Mouse (Mus musculus): Measurements from ENCODE around the gene Nsun5. TPM values are rescaled to one million over a fixed set of nuclear protein-coding genes. Genes with fewer than 3 reads are reported as not detected.

The Nsun5 gene
- polyA plus RNA-seq, 1 experiment from 2014 or later, result 28.8 TPM

- ATAC-seq (replicated peaks; ENCODE audit: low FRiP score, low TSS enrichment, low read depth), result no peak
- Histone ChIP-seq H3K27me3 (replicated peaks; ENCODE audit: control insufficient read depth, insufficient read depth, low read length) (no peaks in the 10 kb centered on the region), H3K9me3 (ENCODE audit: control insufficient read depth, low read length) (peaks cover 3% of the 10 kb centered on the region; the same call in 1 of the 2 replicates), H3K9ac (ENCODE audit: low read length) (no peak overlapping the region), H3K27ac (ENCODE audit: low read depth) (no peak overlapping the region), H3K36me3 (ENCODE audit: control insufficient read depth, insufficient read depth, low read length) (no peaks in the 10 kb centered on the region), H3K4me1 (replicated peaks; ENCODE audit: control insufficient read depth, insufficient read depth, low read length) (no peaks in the 10 kb centered on the region), H3K4me3 (ENCODE audit: low read depth, low read length) (no peak overlapping the region), H3K4me2 (ENCODE audit: low read length) (no peak overlapping the region)
- no peak for DNase-seq (ENCODE audit: low spot score)
- WGBS, result 18% methylated on average over 1 of the region's 1 CpGs
Observed at GRCm38 (mm10) chr5:135346430-135346829, 23.3 kb upstream of the Nsun5 start.

- Histone ChIP-seq H3K9ac (ENCODE audit: low read length) (no peak overlapping the region), H3K9me3 (ENCODE audit: control insufficient read depth, low read length) (peaks cover 3% of the 10 kb centered on the region; the same call in 1 of the 2 replicates), H3K27ac (ENCODE audit: low read depth) (no peak overlapping the region), H3K36me3 (ENCODE audit: control insufficient read depth, insufficient read depth, low read length) (no peaks in the 10 kb centered on the region), H3K4me2 (ENCODE audit: low read length) (no peak overlapping the region), H3K4me1 (replicated peaks; ENCODE audit: control insufficient read depth, insufficient read depth, low read length) (no peaks in the 10 kb centered on the region), H3K27me3 (replicated peaks; ENCODE audit: control insufficient read depth, insufficient read depth, low read length) (no peaks in the 10 kb centered on the region), H3K4me3 (ENCODE audit: low read depth, low read length) (no peak overlapping the region)
- DNase-seq (ENCODE audit: low spot score), result no peak
- WGBS, result 69% methylated on average over 4 of the region's 4 CpGs
- ATAC-seq (replicated peaks; ENCODE audit: low FRiP score, low TSS enrichment, low read depth), result no peak
Observed at GRCm38 (mm10) chr5:135347511-135348011, 22.2 kb upstream of the Nsun5 start.

- Histone ChIP-seq H3K4me1 (replicated peaks; ENCODE audit: control insufficient read depth, insufficient read depth, low read length) (no peaks in the 10 kb centered on the region), H3K27ac (ENCODE audit: low read depth) (no peak within 1 kb of the TSS), H3K4me3 (ENCODE audit: low read depth, low read length) (no peak within 1 kb of the TSS), H3K9me3 (ENCODE audit: control insufficient read depth, low read length) (peaks cover 3% of the 10 kb centered on the region; the same call in 1 of the 2 replicates), H3K9ac (ENCODE audit: low read length) (no peak within 1 kb of the TSS), H3K27me3 (replicated peaks; ENCODE audit: control insufficient read depth, insufficient read depth, low read length) (peaks cover 17% of the 10 kb centered on the region), H3K36me3 (ENCODE audit: control insufficient read depth, insufficient read depth, low read length) (no peaks in the 10 kb centered on the region), H3K4me2 (ENCODE audit: low read length) (no peak within 1 kb of the TSS)
- ATAC-seq (replicated peaks; ENCODE audit: low FRiP score, low TSS enrichment, low read depth), result no peak
- no peak for DNase-seq (ENCODE audit: low spot score)
- 90% methylated on average over 35 of the region's 35 CpGs for WGBS
Observed at GRCm38 (mm10) chr5:135349862-135350261, 19.9 kb upstream of the Nsun5 start, which contains the start of gene Fkbp6. Fkbp6 (minus strand) TSS chr5:135350044.

- Histone ChIP-seq H3K4me2 (ENCODE audit: low read length) (no peak overlapping the region), H3K9ac (ENCODE audit: low read length) (no peak overlapping the region), H3K27ac (ENCODE audit: low read depth) (no peak overlapping the region), H3K9me3 (ENCODE audit: control insufficient read depth, low read length) (peaks cover 3% of the 10 kb centered on the region; the same call in 1 of the 2 replicates), H3K36me3 (ENCODE audit: control insufficient read depth, insufficient read depth, low read length) (no peaks in the 10 kb centered on the region), H3K27me3 (replicated peaks; ENCODE audit: control insufficient read depth, insufficient read depth, low read length) (peaks cover 17% of the 10 kb centered on the region), H3K4me3 (ENCODE audit: low read depth, low read length) (no peak overlapping the region), H3K4me1 (replicated peaks; ENCODE audit: control insufficient read depth, insufficient read depth, low read length) (no peaks in the 10 kb centered on the region)
- ATAC-seq (replicated peaks; ENCODE audit: low FRiP score, low TSS enrichment, low read depth) (no peak), DNase-seq (ENCODE audit: low spot score) (no peak)
- WGBS, result 81% methylated on average over 13 of the region's 13 CpGs
Observed at GRCm38 (mm10) chr5:135351606-135352005, 18.1 kb upstream of the Nsun5 start.

GRCm38 (mm10) chr5:135352995-135353394, 16.8 kb upstream of the Nsun5 start, which contains the start of gene Trim50:
Trim50 (plus strand) TSS chr5:135353295.
- no peak within 1 kb of the TSS for H3K9ac ChIP-seq (ENCODE audit: low read length)
- 56% methylated on average over 9 of the region's 9 CpGs for WGBS
- H3K4me2 ChIP-seq (ENCODE audit: low read length), result no peak within 1 kb of the TSS
- no peak for ATAC-seq (replicated peaks; ENCODE audit: low FRiP score, low TSS enrichment, low read depth)
- no peak within 1 kb of the TSS for H3K4me3 ChIP-seq (ENCODE audit: low read depth, low read length)
- H3K27ac ChIP-seq (ENCODE audit: low read depth), result no peak within 1 kb of the TSS
- no peak for DNase-seq (ENCODE audit: low spot score)
- peaks cover 3% of the 10 kb centered on the region; the same call in 1 of the 2 replicates for H3K9me3 ChIP-seq (ENCODE audit: control insufficient read depth, low read length)
- peaks cover 17% of the 10 kb centered on the region for H3K27me3 ChIP-seq (replicated peaks; ENCODE audit: control insufficient read depth, insufficient read depth, low read length)
- H3K36me3 ChIP-seq (ENCODE audit: control insufficient read depth, insufficient read depth, low read length), result no peaks in the 10 kb centered on the region
- H3K4me1 ChIP-seq (replicated peaks; ENCODE audit: control insufficient read depth, insufficient read depth, low read length), result no peaks in the 10 kb centered on the region

GRCm38 (mm10) chr5:135353564-135353963, 16.2 kb upstream of the Nsun5 start:
- WGBS, result 16% methylated on average over 20 of the region's 20 CpGs

GRCm38 (mm10) chr5:135356090-135356489, 13.7 kb upstream of the Nsun5 start:
- Histone ChIP-seq H3K4me3 (ENCODE audit: low read depth, low read length) (no peak overlapping the region), H3K27me3 (replicated peaks; ENCODE audit: control insufficient read depth, insufficient read depth, low read length) (peaks cover 17% of the 10 kb centered on the region), H3K9ac (ENCODE audit: low read length) (no peak overlapping the region), H3K4me1 (replicated peaks; ENCODE audit: control insufficient read depth, insufficient read depth, low read length) (no peaks in the 10 kb centered on the region), H3K4me2 (ENCODE audit: low read length) (no peak overlapping the region), H3K27ac (ENCODE audit: low read depth) (no peak overlapping the region), H3K36me3 (ENCODE audit: control insufficient read depth, insufficient read depth, low read length) (no peaks in the 10 kb centered on the region), H3K9me3 (ENCODE audit: control insufficient read depth, low read length) (no peaks in the 10 kb centered on the region)
- 38% methylated on average over 1 of the region's 1 CpGs for WGBS
- DNase-seq (ENCODE audit: low spot score) (no peak), ATAC-seq (replicated peaks; ENCODE audit: low FRiP score, low TSS enrichment, low read depth) (no peak)

More at GRCm38 (mm10) chr5:135353564-135353963, 16.2 kb upstream of the Nsun5 start:
- no peaks in the 10 kb centered on the region for H3K4me1 ChIP-seq (replicated peaks; ENCODE audit: control insufficient read depth, insufficient read depth, low read length)
- no peak overlapping the region for H3K9ac ChIP-seq (ENCODE audit: low read length)
- ATAC-seq (replicated peaks; ENCODE audit: low FRiP score, low TSS enrichment, low read depth) (no peak), DNase-seq (ENCODE audit: low spot score) (peak; percentile 58)
- peaks cover 17% of the 10 kb centered on the region for H3K27me3 ChIP-seq (replicated peaks; ENCODE audit: control insufficient read depth, insufficient read depth, low read length)
- no peaks in the 10 kb centered on the region for H3K36me3 ChIP-seq (ENCODE audit: control insufficient read depth, insufficient read depth, low read length)
- H3K4me2 ChIP-seq (ENCODE audit: low read length), result no peak overlapping the region
- no peak overlapping the region for H3K4me3 ChIP-seq (ENCODE audit: low read depth, low read length)
- H3K9me3 ChIP-seq (ENCODE audit: control insufficient read depth, low read length), result peaks cover 3% of the 10 kb centered on the region; the same call in 1 of the 2 replicates
- H3K27ac ChIP-seq (ENCODE audit: low read depth), result no peak overlapping the region

GRCm38 (mm10) chr5:135357556-135357955, 12.2 kb upstream of the Nsun5 start:
- Histone ChIP-seq H3K27ac (ENCODE audit: low read depth) (no peak overlapping the region), H3K36me3 (ENCODE audit: control insufficient read depth, insufficient read depth, low read length) (no peaks in the 10 kb centered on the region), H3K27me3 (replicated peaks; ENCODE audit: control insufficient read depth, insufficient read depth, low read length) (peaks cover 17% of the 10 kb centered on the region), H3K9ac (ENCODE audit: low read length) (no peak overlapping the region), H3K4me1 (replicated peaks; ENCODE audit: control insufficient read depth, insufficient read depth, low read length) (no peaks in the 10 kb centered on the region), H3K4me3 (ENCODE audit: low read depth, low read length) (no peak overlapping the region), H3K4me2 (ENCODE audit: low read length) (no peak overlapping the region), H3K9me3 (ENCODE audit: control insufficient read depth, low read length) (no peaks in the 10 kb centered on the region)
- DNase-seq (ENCODE audit: low spot score) (no peak), ATAC-seq (replicated peaks; ENCODE audit: low FRiP score, low TSS enrichment, low read depth) (no peak)
- 87% methylated on average over 2 of the region's 2 CpGs for WGBS

- DNase-seq (ENCODE audit: low spot score) (no peak), ATAC-seq (replicated peaks; ENCODE audit: low FRiP score, low TSS enrichment, low read depth) (no peak)
- H3K4me1 ChIP-seq (replicated peaks; ENCODE audit: control insufficient read depth, insufficient read depth, low read length), result no peaks in the 10 kb centered on the region
- H3K9ac ChIP-seq (ENCODE audit: low read length), result no peak overlapping the region
- no peak overlapping the region for H3K27ac ChIP-seq (ENCODE audit: low read depth)
- H3K36me3 ChIP-seq (ENCODE audit: control insufficient read depth, insufficient read depth, low read length), result no peaks in the 10 kb centered on the region
- no peak overlapping the region for H3K4me2 ChIP-seq (ENCODE audit: low read length)
- H3K4me3 ChIP-seq (ENCODE audit: low read depth, low read length), result no peak overlapping the region
- no peaks in the 10 kb centered on the region for H3K27me3 ChIP-seq (replicated peaks; ENCODE audit: control insufficient read depth, insufficient read depth, low read length)
- WGBS, result 81% methylated on average over 2 of the region's 2 CpGs
- H3K9me3 ChIP-seq (ENCODE audit: control insufficient read depth, low read length), result no peaks in the 10 kb centered on the region
Observed at GRCm38 (mm10) chr5:135359772-135360171, 10.0 kb upstream of the Nsun5 start.

Measured in intestine, embryonic 14.5 days (tissue).